Mouse (Mus musculus) Patski (cell line): Measurements from ENCODE around the gene Arap1. TPM values are rescaled to one million over a fixed set of nuclear protein-coding genes. Genes with fewer than 3 reads are reported as not detected.

ENCODE experiments used
- ATAC-seq: fragments of 100-300 bp; one replicate; pipeline ENCODE4 v1.8.0; 2021
- CTCF ChIA-PET: fragments of 350-600 bp; sonication (Branson Sonifier 250); formaldehyde crosslinking; loops from one replicate; lab custom pipeline; 2022; ENCODE audit warnings: inconsistent platforms; lab: Charles Lee
- POLR2A ChIA-PET: fragments of 350-600 bp; sonication (Branson Sonifier 250); formaldehyde crosslinking; loops from one replicate; lab custom pipeline; 2022; ENCODE audit warnings: antibody characterized with exemption, inconsistent platforms; lab: Charles Lee
- DNase-seq: peaks from one replicate; pipeline ENCODE4 v3.0.0-alpha.2; 2011; ENCODE audit warnings: low read depth, low spot score
- H3K27me3 ChIP-seq: fragments of 371-371 bp; one replicate; pipeline ENCODE4 v1.5.1; 2021
- CTCF ChIP-seq: fragments of 100-300 bp; IDR thresholded peaks from one replicate; pipeline ENCODE4 v1.5.1; 2021
- in situ Hi-C: fragments of 300-500 bp; cut with MboI; formaldehyde crosslinking; loops from 3 replicates; pipeline ENCODE4 v1.11.1; 2018; ENCODE audit warnings: low pct_unique_long_range_greater_than_20kb, mixed read lengths
- polyA plus RNA-seq: library from polyadenylated mRNA; unstranded; gene quantifications from one replicate; pipeline ENCODE4 v1.2.3, GENCODE M21; 2021

The Arap1 gene
- polyA plus RNA-seq, 1 experiment from 2014 or later, result 31.1 TPM

DNA sequence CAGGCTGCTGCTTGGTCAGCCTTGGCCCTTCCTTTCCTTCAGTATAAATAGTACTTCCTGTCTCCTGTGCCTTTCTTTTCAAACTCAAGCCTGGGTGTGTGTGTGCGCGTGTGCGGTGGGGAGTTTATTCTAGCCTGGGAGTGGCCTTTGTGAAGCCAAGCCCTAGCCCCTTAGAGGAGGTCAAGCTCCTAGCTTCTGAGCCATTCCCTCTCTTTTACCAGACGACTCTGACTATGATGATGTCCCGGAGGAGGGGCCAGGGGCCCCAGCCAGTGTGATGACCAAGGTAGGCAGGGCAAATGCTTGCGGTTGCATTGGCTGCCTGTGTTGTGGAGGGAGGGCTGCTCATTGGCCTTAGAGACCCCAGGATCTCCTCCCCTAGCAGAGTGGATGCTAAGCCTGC lies 37.5 kb downstream of the Arap1 start:
- DNase-seq (no peak), ATAC-seq (no peak)
- H3K27me3 ChIP-seq, result no peaks in the 10 kb centered on the region
- in situ Hi-C loops, result no loop called here
- TF ChIP-seq CTCF, result no peak
- ChIA-PET POLR2A (no interaction called here), CTCF (no interaction called here)

DNA sequence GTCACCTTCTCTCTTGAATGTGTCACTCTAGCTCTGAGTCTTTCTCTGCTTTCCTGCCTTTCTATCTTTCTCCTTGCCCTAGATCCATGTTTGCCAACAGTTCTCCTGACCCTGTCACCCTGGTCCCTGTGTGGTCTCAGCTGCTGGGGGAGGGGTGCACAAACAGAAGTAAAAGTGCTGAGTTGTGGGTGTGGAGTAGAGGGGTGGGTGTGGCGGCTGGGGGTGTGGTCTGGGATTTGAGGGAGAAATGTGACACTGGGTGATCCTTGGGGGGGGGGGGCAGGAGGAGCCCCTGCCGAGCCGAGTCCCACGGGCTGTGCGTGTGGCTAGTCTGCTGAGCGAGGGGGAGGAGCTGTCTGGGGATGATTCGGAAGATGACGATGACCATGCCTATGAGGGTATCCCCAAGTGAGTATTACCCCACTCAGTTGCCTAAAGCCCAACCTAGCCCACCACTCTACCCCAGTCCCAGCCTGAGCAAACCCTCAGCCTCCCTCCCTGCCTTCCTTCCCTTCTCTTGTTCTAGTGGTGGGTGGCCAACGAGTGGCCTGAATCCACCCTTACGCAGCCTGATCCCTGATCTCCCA lies 38.1 kb downstream of the Arap1 start:
- CTCF ChIA-PET, result no interaction called here
- no peaks in the 10 kb centered on the region for H3K27me3 ChIP-seq
- POLR2A ChIA-PET, result no interaction called here
- DNase-seq (no peak), ATAC-seq (no peak)
- in situ Hi-C loops, result no loop called here
- TF ChIP-seq CTCF, result no peak

DNA sequence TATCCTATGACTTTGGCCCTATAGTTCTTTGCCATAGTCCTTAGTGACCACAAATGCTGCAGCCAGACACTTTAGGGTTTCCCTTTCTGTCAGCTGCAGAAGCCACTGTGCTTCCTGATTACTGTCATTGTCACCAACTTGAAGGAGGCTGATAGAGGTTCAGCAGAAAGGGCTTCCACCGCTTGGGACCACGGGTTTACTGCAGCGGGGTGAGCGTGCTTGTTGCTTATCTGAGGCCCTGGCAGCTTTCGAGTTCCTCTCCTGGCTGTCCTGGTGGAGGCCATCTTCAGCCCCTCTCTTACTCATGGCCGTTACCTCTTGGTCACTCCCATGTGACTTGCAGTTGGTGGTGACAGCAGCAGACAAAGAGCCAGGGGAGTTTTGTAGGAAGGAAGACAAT lies 41.4 kb downstream of the Arap1 start:
- ATAC-seq (no peak), DNase-seq (no peak)
- in situ Hi-C loops, result no loop called here
- no peak for TF ChIP-seq CTCF
- CTCF ChIA-PET, result no interaction called here
- POLR2A ChIA-PET, result no interaction called here
- H3K27me3 ChIP-seq, result no peaks in the 10 kb centered on the region

DNA sequence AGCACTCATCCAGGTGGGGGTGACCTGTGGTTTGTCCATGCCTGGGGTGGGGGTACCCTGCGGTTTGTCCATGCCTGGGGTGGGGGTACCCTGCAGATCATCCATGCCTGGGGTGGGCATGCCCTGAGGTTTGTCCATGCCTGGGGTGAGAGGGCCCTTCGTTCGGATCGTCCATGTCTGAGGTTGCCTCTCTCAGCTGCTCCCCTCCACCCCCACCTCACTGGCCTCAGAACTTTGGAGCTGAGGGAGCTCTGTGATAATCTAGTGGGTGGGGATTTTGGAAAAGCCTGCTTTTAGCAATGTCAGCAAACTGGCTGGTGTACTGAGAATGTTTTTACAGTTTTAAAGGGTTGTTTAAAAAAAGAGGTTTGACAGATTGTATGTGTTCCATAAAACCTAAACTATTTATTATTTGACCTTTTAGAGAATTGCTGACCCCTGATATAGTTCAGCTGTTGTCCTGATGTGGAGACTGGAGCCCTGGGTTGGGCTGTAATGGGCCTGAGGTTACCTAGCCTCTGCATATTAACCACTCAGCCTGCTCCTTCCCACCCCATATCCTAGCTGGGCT lies 44.1 kb downstream of the Arap1 start:
- CTCF ChIA-PET, result interaction anchor here (0.9 to 1.2 kb wide), 2 partner anchors 21 kb away, joined by 3 read pairs; no protein-coding TSS in a partner anchor
- in situ Hi-C loops, result no loop called here
- no peaks in the 10 kb centered on the region for H3K27me3 ChIP-seq
- ATAC-seq (no peak), DNase-seq (no peak)
- POLR2A ChIA-PET, result no interaction called here
- TF ChIP-seq CTCF, result no peak

DNA sequence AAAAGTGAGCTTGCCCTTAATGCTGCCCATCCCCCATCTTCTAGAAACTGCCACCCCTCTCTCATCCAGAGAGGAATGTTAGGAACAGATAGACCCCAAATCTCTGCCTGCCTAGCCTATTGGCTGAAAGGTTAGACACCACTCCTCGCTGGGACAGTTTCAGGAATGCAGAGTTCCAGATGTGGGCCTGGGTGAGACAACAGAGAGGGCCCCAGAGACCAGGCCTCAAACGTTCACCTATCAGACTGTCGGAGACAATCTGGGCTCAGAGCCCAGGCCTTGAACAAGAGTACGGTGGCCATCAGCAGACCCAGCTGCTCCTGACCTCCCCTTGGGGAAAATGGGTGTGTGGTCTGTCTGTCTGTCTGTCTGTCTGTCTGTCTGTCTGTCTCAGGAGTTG lies 45.1 kb downstream of the Arap1 start:
- CTCF ChIA-PET, result interaction anchor here (1.2 kb wide), 1 partner anchor 20 kb away, joined by 3 read pairs; no protein-coding TSS in a partner anchor
- no peak for TF ChIP-seq CTCF
- H3K27me3 ChIP-seq, result no peaks in the 10 kb centered on the region
- POLR2A ChIA-PET, result interaction anchor here (0.6 kb wide), 1 partner anchor 75 kb away, joined by 3 read pairs; no protein-coding TSS in a partner anchor
- ATAC-seq (no peak), DNase-seq (no peak)
- in situ Hi-C loops, result no loop called here

DNA sequence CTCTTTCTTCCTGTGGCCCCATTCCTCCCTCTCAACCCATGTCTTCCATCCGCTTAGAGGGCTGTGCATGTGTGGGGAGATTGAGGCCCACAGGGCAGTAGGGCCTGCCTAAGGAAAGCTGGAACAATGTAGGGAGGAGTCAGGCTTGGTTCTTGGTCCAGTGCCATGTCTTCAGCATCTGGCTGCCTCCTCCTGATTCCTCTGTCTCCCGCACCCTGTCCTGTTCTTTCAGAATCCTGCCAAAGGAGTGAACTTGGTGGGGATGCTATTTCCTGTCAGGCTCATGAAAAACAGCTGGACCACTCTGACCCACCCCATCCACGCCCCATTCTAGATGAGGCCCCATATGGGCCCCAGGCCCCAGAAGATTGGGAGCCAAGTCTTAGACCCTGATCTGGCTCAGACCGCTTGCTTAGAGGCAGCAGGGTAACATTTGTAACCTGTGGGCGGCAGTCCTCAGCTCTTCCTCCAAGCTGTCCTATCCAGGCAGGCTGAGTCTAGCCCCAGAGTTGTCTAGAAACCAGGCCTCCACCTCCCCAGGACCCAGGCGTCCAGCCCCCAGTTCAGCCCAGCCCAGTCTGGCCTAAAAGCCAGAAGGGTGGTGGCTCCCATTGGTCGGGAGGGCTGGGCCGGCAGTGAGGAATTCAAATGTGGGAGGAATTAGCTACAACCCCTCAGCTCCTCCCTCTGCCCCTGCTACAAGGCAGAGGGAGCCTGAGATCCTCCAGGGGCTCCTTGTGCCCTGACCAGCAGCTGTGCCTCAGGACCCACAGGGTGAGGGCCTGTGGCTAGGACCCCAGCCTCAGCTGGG lies 46.0 kb downstream of the Arap1 start:
- CTCF ChIA-PET, result no interaction called here
- no peak for DNase-seq
- POLR2A ChIA-PET, result no interaction called here
- no peak for ATAC-seq
- in situ Hi-C loops, result no loop called here
- H3K27me3 ChIP-seq, result no peaks in the 10 kb centered on the region
- TF ChIP-seq CTCF, result no peak

DNA sequence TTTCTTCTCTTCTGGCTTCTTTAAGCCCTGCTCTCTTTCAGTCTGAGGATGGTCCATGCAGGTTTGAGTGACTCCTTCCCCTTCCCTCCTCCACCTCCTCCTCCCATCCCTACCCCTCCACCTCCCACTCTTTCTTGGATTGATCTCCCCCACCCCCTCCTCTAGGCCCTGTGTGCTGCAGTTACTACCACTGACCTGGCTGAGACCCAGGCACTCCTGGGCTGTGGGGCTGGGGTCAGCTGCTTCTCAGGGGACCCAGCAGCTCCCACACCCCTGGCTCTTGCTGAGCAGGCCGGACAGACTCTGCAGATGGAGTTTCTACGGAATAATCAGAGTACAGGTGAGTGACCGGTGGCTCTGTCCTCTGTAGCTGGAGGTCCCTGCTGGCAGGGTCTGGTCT lies 46.7 kb downstream of the Arap1 start:
- TF ChIP-seq CTCF, result no peak
- in situ Hi-C loops, result no loop called here
- ATAC-seq, result no peak
- no peaks in the 10 kb centered on the region for H3K27me3 ChIP-seq
- no peak for DNase-seq
- POLR2A ChIA-PET, result no interaction called here
- CTCF ChIA-PET, result no interaction called here

DNA sequence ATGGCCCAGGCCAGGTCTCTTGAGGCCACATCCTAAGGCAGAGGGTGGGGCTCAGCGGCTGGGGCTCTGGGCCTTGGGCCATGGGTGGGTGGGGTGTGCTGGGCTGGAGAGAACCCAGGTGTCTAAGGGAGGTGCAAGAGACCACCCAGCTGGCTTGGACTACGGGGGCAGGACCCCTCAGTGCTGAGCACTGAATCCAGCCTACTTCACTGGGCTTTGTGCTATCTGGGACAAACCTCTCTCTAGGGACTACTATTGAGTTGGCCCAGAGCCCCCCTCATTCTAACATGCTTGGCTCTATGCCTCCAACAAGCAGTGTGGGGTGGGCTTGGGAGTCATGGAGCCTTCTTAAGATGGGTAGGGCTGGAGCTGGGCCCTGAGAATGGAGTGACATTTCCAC lies 47.6 kb downstream of the Arap1 start:
- ChIA-PET POLR2A (no interaction called here), CTCF (no interaction called here)
- H3K27me3 ChIP-seq, result no peaks in the 10 kb centered on the region
- ATAC-seq, result no peak
- TF ChIP-seq CTCF, result no peak
- in situ Hi-C loops, result no loop called here
- no peak for DNase-seq

DNA sequence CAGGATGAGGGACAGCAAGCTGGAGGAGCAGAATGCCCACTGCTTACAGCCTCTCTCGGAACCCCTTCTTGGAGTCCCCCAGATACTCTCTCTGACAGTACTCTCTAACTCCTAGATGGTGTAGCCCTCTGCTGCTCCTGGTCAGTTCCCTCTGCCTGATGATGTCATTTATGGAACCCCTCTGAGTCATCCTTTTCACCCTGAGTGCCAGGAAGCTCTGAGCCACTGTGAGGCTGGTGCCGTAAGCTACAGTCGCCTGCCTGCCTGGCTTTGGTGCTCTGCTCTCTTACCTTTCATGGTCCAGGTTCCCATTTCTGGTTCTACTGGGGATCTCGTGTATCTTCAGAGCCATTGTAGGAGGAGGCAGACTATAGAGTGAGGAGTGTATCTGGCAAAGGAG lies 49.3 kb downstream of the Arap1 start:
- ATAC-seq, result peak; percentile 30
- in situ Hi-C loops, result no loop called here
- H3K27me3 ChIP-seq, result no peaks in the 10 kb centered on the region
- CTCF ChIA-PET, result interaction anchor here (1.5 kb wide), 2 partner anchors 15 kb away, joined by 4 to 7 read pairs; no protein-coding TSS in a partner anchor
- peak; percentile 27 for DNase-seq
- no peak for TF ChIP-seq CTCF
- POLR2A ChIA-PET, result no interaction called here

DNA sequence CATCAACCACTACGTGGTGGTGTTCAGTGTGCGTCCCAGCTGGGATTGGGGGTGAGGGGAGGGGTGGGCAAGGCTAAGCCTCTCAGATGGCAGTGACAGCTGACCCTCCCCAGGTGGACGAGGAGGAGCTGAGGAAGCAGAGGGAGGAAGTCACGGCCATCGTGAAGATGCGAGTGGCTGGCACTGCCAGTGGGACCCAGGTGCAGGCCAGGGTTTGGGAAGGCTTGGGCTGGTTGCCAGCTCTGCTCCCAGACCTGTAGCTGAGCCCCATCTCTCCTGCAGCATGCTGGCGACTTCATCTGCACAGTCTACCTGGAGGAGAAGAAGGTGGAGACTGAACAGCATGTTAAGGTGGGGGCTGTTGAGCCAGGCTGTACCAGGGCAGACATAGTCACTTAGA lies 53.6 kb downstream of the Arap1 start:
- POLR2A ChIA-PET, result no interaction called here
- CTCF ChIA-PET, result interaction anchor here (2.2 kb wide), 1 partner anchor 11 kb away, joined by 11 read pairs; no protein-coding TSS in a partner anchor
- ATAC-seq (no peak), DNase-seq (no peak)
- H3K27me3 ChIP-seq, result no peaks in the 10 kb centered on the region
- in situ Hi-C loops, result no loop called here
- TF ChIP-seq CTCF, result no peak

DNA sequence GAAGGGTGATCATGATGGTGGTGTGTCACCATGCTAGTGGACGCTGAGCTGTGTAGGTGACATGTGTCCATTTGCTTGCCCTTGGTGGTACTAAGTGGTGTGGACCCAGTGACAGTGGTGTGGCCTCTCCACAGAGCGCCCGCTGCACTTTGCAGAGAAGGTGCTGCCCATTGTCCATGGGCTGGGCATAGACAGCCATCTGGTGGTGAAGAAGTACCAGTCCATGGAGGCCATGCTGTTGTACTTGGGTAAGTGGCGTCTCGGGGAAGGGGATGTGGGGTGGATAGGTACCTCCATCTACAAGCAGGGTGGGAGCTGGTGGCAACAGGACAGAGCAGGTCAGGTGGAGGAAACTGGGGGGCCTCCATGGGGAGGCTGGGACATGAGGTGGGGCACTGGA lies 56.0 kb downstream of the Arap1 start:
- no peaks in the 10 kb centered on the region for H3K27me3 ChIP-seq
- in situ Hi-C loops, result no loop called here
- ChIA-PET POLR2A (no interaction called here), CTCF (interaction anchor here (2.2 kb wide), 1 partner anchor 9 kb away, joined by 11 read pairs; no protein-coding TSS in a partner anchor)
- TF ChIP-seq CTCF, result no peak
- ATAC-seq (no peak), DNase-seq (no peak)
